Comparison of ENCODE assay signal across 13 mouse cellular contexts in genomic region chr7:98419366-98419765, GRCm38 (mm10). TPM values are rescaled to one million over a fixed set of nuclear protein-coding genes. Genes with fewer than 3 reads are reported as not detected.
DNase-seq lines count a peak whose midpoint lies in the region; ATAC-seq and TF ChIP-seq lines count a peak whose summit lies in the region.
"Had no signal": no experiment of that assay in that cellular context is flagged by ENCODE, and none has a peak within 500 bp of the region (broad histone marks: within the 10 kb centered on the region; RNA-seq: fewer than 3 reads in every experiment).

No protein-coding gene starts in this region.

- intact Hi-C loops in heart, postnatal 25 days (cut with DNase I), result no loop called here

- peak overlapping the region; percentile 17; the same call in 1 of the 2 replicates for H3K4me2 ChIP-seq in heart, embryonic 13.5 days
- H3K4me2 ChIP-seq in midbrain, embryonic 15.5 days, result no peak overlapping the region
- no peak overlapping the region for H3K4me2 ChIP-seq in hindbrain, embryonic 16.5 days (ENCODE audit: low read length)
- H3K4me2 ChIP-seq: embryonic facial prominence, embryonic 12.5 days; neural tube, embryonic 12.5 days had no signal

- peak overlapping the region; percentile 15; the same call in 1 of the 2 replicates for H3K9ac ChIP-seq in heart, embryonic 13.5 days
- H3K9ac ChIP-seq in midbrain, embryonic 15.5 days, result no peak overlapping the region
- no peak overlapping the region for H3K9ac ChIP-seq in hindbrain, embryonic 16.5 days (ENCODE audit: low read depth, low read length)
- H3K9ac ChIP-seq: embryonic facial prominence, embryonic 12.5 days; liver, embryonic 14.5 days; neural tube, embryonic 12.5 days had no signal

- H3K36me3 ChIP-seq in heart, embryonic 13.5 days, result no peaks in the 10 kb centered on the region
- no peaks in the 10 kb centered on the region for H3K36me3 ChIP-seq in midbrain, embryonic 10.5 days
- H3K36me3 ChIP-seq in midbrain, embryonic 15.5 days (replicated peaks), result no peaks in the 10 kb centered on the region
- no peaks in the 10 kb centered on the region for H3K36me3 ChIP-seq in hindbrain, embryonic 16.5 days (ENCODE audit: control insufficient read depth, insufficient read depth, low read length)
- H3K36me3 ChIP-seq in limb, embryonic 10.5 days, result no peaks in the 10 kb centered on the region
- H3K36me3 ChIP-seq: embryonic facial prominence, embryonic 12.5 days; neural tube, embryonic 12.5 days had no signal

- H3K4me1 ChIP-seq in heart, embryonic 13.5 days, result peaks cover 60% of the 10 kb centered on the region
- peaks cover 13% of the 10 kb centered on the region for H3K4me1 ChIP-seq in midbrain, embryonic 10.5 days
- no peaks in the 10 kb centered on the region for H3K4me1 ChIP-seq in midbrain, embryonic 15.5 days
- peaks cover 2% of the 10 kb centered on the region; the same call in 1 of the 2 replicates for H3K4me1 ChIP-seq in hindbrain, embryonic 16.5 days (ENCODE audit: control insufficient read depth, insufficient read depth, low read depth, low read length)
- peaks cover 39% of the 10 kb centered on the region for H3K4me1 ChIP-seq in limb, embryonic 10.5 days
- peaks cover 3% of the 10 kb centered on the region; the same call in 1 of the 2 replicates for H3K4me1 ChIP-seq in cerebellum, adult 2 months (ENCODE audit: control insufficient read depth, insufficient read depth, low read length)

- TF ChIP-seq POLR2A in cerebellum, adult 2 months (IDR thresholded peaks at IDR 0.05; ENCODE audit: borderline replicate concordance, insufficient read depth, low read length), result no peak

- H3K4me3 ChIP-seq in heart, embryonic 13.5 days, result no peak overlapping the region
- H3K4me3 ChIP-seq in midbrain, embryonic 10.5 days, result no peak overlapping the region
- H3K4me3 ChIP-seq in midbrain, embryonic 15.5 days, result no peak overlapping the region
- H3K4me3 ChIP-seq in hindbrain, embryonic 16.5 days (ENCODE audit: low read length), result no peak overlapping the region
- no peak overlapping the region for H3K4me3 ChIP-seq in limb, embryonic 10.5 days
- no peak overlapping the region for H3K4me3 ChIP-seq in cerebellum, adult 2 months (replicated peaks; ENCODE audit: insufficient read depth, low read depth, low read length)
- H3K4me3 ChIP-seq: embryonic facial prominence, embryonic 12.5 days; neural tube, embryonic 12.5 days had no signal

- 27% methylated on average over 5 of the region's 5 CpGs for WGBS in heart, embryonic 13.5 days
- WGBS in midbrain, embryonic 10.5 days, result 66% methylated on average over 5 of the region's 5 CpGs
- WGBS in midbrain, embryonic 15.5 days, result 42% methylated on average over 5 of the region's 5 CpGs
- WGBS in hindbrain, embryonic 16.5 days, result 30% methylated on average over 5 of the region's 5 CpGs
- WGBS in limb, embryonic 10.5 days, result 58% methylated on average over 5 of the region's 5 CpGs
- 61% methylated on average over 5 of the region's 5 CpGs for WGBS in cerebellum, adult 2 months

- TF ChIP-seq CTCF in cerebellum, adult 2 months (IDR thresholded peaks at IDR 0.05; ENCODE audit: borderline replicate concordance, insufficient read depth, low read depth, low read length), result no peak

- no peak for ATAC-seq in heart, embryonic 13.5 days (ENCODE audit: extremely low read depth, insufficient number of reproducible peaks, low FRiP score, low TSS enrichment)
- no peak for ATAC-seq in midbrain, embryonic 15.5 days (replicated peaks)
- peak; percentile 57; the same call in 1 of the 2 replicates for ATAC-seq in hindbrain, embryonic 16.5 days

- no peak for DNase-seq in heart, postnatal 25 days (ENCODE audit: low spot score)
- no peak for DNase-seq in midbrain, embryonic 10.5 days (ENCODE audit: low spot score)
- no peak for DNase-seq in limb, embryonic 10.5 days (ENCODE audit: low spot score)
- no peak for DNase-seq in cerebellum, adult 2 months
- DNase-seq: cerebellum, adult 11 months; thymus, adult 18-20 months had no signal

- no peaks in the 10 kb centered on the region for H3K27me3 ChIP-seq in heart, embryonic 13.5 days (replicated peaks)
- no peaks in the 10 kb centered on the region for H3K27me3 ChIP-seq in midbrain, embryonic 10.5 days (ENCODE audit: low read depth, poor library complexity, severe bottlenecking)
- H3K27me3 ChIP-seq in midbrain, embryonic 15.5 days (replicated peaks), result no peaks in the 10 kb centered on the region
- no peaks in the 10 kb centered on the region for H3K27me3 ChIP-seq in hindbrain, embryonic 16.5 days (replicated peaks; ENCODE audit: control insufficient read depth, insufficient read depth, low read length)
- H3K27me3 ChIP-seq in limb, embryonic 10.5 days (ENCODE audit: low read depth, poor library complexity, severe bottlenecking), result no peaks in the 10 kb centered on the region
- no peaks in the 10 kb centered on the region for H3K27me3 ChIP-seq in cerebellum, adult 2 months (ENCODE audit: control insufficient read depth, insufficient read depth, low read length)
- H3K27me3 ChIP-seq: embryonic facial prominence, embryonic 12.5 days; neural tube, embryonic 12.5 days had no signal

- 0 out of 2 replicates have a peak, but pooled peaks cover 5% of the 10 kb centered on the region for H3K9me3 ChIP-seq in heart, embryonic 13.5 days
- H3K9me3 ChIP-seq in midbrain, embryonic 10.5 days (replicated peaks), result no peaks in the 10 kb centered on the region
- no peaks in the 10 kb centered on the region for H3K9me3 ChIP-seq in midbrain, embryonic 15.5 days
- no peaks in the 10 kb centered on the region for H3K9me3 ChIP-seq in hindbrain, embryonic 16.5 days (ENCODE audit: control insufficient read depth, low read length)
- no peaks in the 10 kb centered on the region for H3K9me3 ChIP-seq in limb, embryonic 10.5 days (replicated peaks)
- H3K9me3 ChIP-seq: embryonic facial prominence, embryonic 12.5 days; neural tube, embryonic 12.5 days had no signal

- H3K27ac ChIP-seq in heart, embryonic 13.5 days (replicated peaks), result peak overlapping the region; percentile 71
- 0 out of 2 replicates have a peak overlapping the region, but pooled peaks have one; percentile 20 for H3K27ac ChIP-seq in midbrain, embryonic 10.5 days (replicated peaks)
- no peak overlapping the region for H3K27ac ChIP-seq in midbrain, embryonic 15.5 days
- H3K27ac ChIP-seq in hindbrain, embryonic 16.5 days (ENCODE audit: low read depth, low read length), result no peak overlapping the region
- peak overlapping the region; percentile 56 for H3K27ac ChIP-seq in limb, embryonic 10.5 days
- no peak overlapping the region for H3K27ac ChIP-seq in cerebellum, adult 2 months (ENCODE audit: insufficient read depth, low read length)
- H3K27ac ChIP-seq: embryonic facial prominence, embryonic 12.5 days; liver, embryonic 14.5 days; neural tube, embryonic 12.5 days had no signal

RNA-seq across cellular contexts. Expression of gene Gucy2d, which starts 20.9 kb away (rescaled TPM):
- not detected in 2 replicates for polyA plus RNA-seq in heart, embryonic 13.5 days (2015; fragmentation: Nextera tagmentation; extraction: Ambion mirVana)
- under 1 TPM in 1 of 2 experiments, not detected in 1; 0.08 TPM for total RNA-seq in heart, postnatal 25 days (2021)
- polyA plus RNA-seq in midbrain, embryonic 10.5 days (2016; fragmentation: Nextera tagmentation; extraction: Ambion mirVana), result not detected in 2 replicates
- polyA plus RNA-seq in midbrain, embryonic 15.5 days (2015; fragmentation: Nextera tagmentation; extraction: Ambion mirVana), result 0.09 TPM in 1 of 2 replicates, not detected in the other
- 0.28 and 0.40 TPM in 2 replicates for polyA plus RNA-seq in hindbrain, embryonic 16.5 days (2015; fragmentation: Nextera tagmentation; extraction: Ambion mirVana)
- 0.05 TPM in 1 of 2 replicates, not detected in the other for polyA plus RNA-seq in limb, embryonic 10.5 days (2016; fragmentation: Nextera tagmentation; extraction: Ambion mirVana)
- polyA plus RNA-seq in cerebellum, adult 2 months (2012; rRNA removed), result 0.08 and 0.10 TPM in 2 replicates
- total RNA-seq: layer of hippocampus, postnatal 14 days had no signal
- polyA plus RNA-seq: liver, embryonic 14.5 days; neural tube, embryonic 12.5 days had no signal

RNA-seq across cellular contexts. Expression of gene Tsku, which starts 58.2 kb away (rescaled TPM):
- 5.7 and 6.7 TPM in 2 replicates for polyA plus RNA-seq in heart, embryonic 13.5 days (2015; fragmentation: Nextera tagmentation; extraction: Ambion mirVana)
- total RNA-seq in heart, postnatal 25 days (2021), result 1 to 10 TPM; 2.1 to 2.7 TPM
- 7.7 and 10.0 TPM in 2 replicates for polyA plus RNA-seq in midbrain, embryonic 10.5 days (2016; fragmentation: Nextera tagmentation; extraction: Ambion mirVana)
- 8.5 and 8.9 TPM in 2 replicates for polyA plus RNA-seq in midbrain, embryonic 15.5 days (2015; fragmentation: Nextera tagmentation; extraction: Ambion mirVana)
- polyA plus RNA-seq in hindbrain, embryonic 16.5 days (2015; fragmentation: Nextera tagmentation; extraction: Ambion mirVana), result 6.5 and 9.8 TPM in 2 replicates
- 9.5 and 11.2 TPM in 2 replicates for polyA plus RNA-seq in limb, embryonic 10.5 days (2016; fragmentation: Nextera tagmentation; extraction: Ambion mirVana)
- polyA plus RNA-seq in cerebellum, adult 2 months (2012; rRNA removed), result 1.7 and 1.9 TPM in 2 replicates

Comparison
In these comparisons a context has a peak if more than half of its experiments do, and no peak if none do; other contexts are left out.
1. H3K27ac ChIP-seq: peak in heart, embryonic 13.5 days (single experiment), midbrain, embryonic 10.5 days (single experiment) and limb, embryonic 10.5 days (single experiment); none in midbrain, embryonic 15.5 days (single experiment), hindbrain, embryonic 16.5 days (single experiment) and cerebellum, adult 2 months (single experiment).